Mouse (Mus musculus): Measurements from ENCODE around the gene Cntln. TPM values are rescaled to one million over a fixed set of nuclear protein-coding genes. Genes with fewer than 3 reads are reported as not detected.

The Cntln gene
- total RNA-seq, 1 experiment = 0.80 TPM

DNA sequence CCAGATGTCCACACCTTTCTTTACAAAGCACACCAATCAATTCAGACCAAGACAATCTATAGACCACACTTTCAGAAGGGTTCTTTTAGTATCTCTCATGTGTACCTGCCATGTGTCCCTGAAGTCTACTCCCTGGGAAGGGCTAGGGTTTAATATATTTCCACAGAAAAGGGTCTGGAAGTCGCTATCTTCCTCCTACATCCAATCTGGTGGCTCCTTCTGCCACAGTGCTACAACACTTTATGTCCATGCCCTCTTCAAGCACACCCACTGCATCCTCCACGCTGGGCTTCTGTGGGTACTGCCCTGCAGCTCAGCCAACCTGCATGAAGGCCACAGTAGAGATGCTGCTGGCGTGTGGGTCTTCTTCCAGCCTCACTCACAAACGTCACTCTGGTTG, 291.4 kb downstream of the Cntln start:
- no peaks in the 10 kb centered on the region; the same call in 1 of the 2 replicates for H3K36me3 ChIP-seq (ENCODE audit: control insufficient read depth, insufficient read depth, low read length, poor library complexity, severe bottlenecking)
- in situ Hi-C loops (cut with MboI; ENCODE audit: low sequenced_read_pairs in 2 of 2, unreplicated experiment in 2 of 2) = no loop called here
- no peaks in the 10 kb centered on the region for H3K9me3 ChIP-seq (ENCODE audit: control insufficient read depth, insufficient read depth, low read depth, low read length)
- TF ChIP-seq MAFK (IDR thresholded peaks at IDR 0.05; ENCODE audit: insufficient read depth, low read depth, low read length) = no peak
- no peak for TF ChIP-seq ZC3H11A (IDR thresholded peaks at IDR 0.05; ENCODE audit: borderline replicate concordance, low read depth, low read length)
- no peak for TF ChIP-seq HCFC1 (IDR thresholded peaks at IDR 0.05; ENCODE audit: borderline replicate concordance, insufficient read depth, low read length)
- no peak for TF ChIP-seq CHD2 (IDR thresholded peaks at IDR 0.05; ENCODE audit: low read depth, low read length)
- no peak for TF ChIP-seq ZNF384 (IDR thresholded peaks at IDR 0.05; ENCODE audit: low read depth, low read length)
- no peak overlapping the region for H3K27ac ChIP-seq (ENCODE audit: insufficient read depth, low read depth, low read length, poor library complexity, severe bottlenecking)
- no peak overlapping the region for H3K9ac ChIP-seq (ENCODE audit: insufficient read depth, low read depth, low read length, poor library complexity, severe bottlenecking)
- no peak for DNase-seq (ENCODE audit: low read depth, low spot score)
- no peak overlapping the region for H3K4me3 ChIP-seq (ENCODE audit: insufficient read depth in 1 of 2, low read depth in 1 of 2, low read length in 2 of 2, poor library complexity in 1 of 2, severe bottlenecking in 1 of 2)
- no peaks in the 10 kb centered on the region for H3K4me1 ChIP-seq (ENCODE audit: control insufficient read depth in 2 of 2, insufficient read depth in 2 of 2, low read length in 2 of 2, poor library complexity in 1 of 2)

DNA sequence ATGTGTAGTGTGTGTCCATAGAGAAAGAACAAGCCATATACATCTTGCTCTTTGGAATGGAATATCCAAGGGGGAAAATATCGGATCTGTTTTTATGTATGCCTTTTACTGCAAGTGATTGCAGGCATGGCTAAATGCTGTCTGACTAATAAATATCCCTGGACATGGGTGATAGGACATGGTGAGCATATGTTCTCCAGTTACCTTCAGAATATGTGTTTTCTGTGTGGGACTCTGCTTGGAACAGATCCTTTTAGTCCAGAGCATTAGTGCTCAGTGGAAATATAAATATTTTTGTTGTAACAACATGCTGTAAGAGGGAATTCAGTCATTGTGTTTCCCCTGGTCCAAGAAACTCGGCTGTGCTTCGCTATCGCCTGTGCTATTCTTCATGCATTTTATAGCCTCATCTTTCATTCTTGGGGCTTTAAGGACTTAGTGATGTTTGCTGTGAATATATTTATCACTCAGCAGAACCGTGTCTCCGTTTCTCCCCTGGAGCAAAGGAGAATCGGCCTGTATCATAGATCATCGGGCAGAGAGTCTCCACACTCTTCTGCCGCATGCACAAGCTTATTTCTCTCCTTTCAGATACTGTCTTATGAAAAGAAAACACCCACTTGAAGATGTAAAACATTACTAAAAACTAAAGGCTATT, 294.4 kb downstream of the Cntln start:
- Histone ChIP-seq H3K4me1 (ENCODE audit: control insufficient read depth in 2 of 2, insufficient read depth in 2 of 2, low read length in 2 of 2, poor library complexity in 1 of 2) (no peaks in the 10 kb centered on the region), H3K36me3 (ENCODE audit: control insufficient read depth, insufficient read depth, low read length, poor library complexity, severe bottlenecking) (no peaks in the 10 kb centered on the region; the same call in 1 of the 2 replicates), H3K27ac (ENCODE audit: insufficient read depth, low read depth, low read length, poor library complexity, severe bottlenecking) (no peak overlapping the region), H3K4me3 (ENCODE audit: insufficient read depth in 1 of 2, low read depth in 1 of 2, low read length in 2 of 2, poor library complexity in 1 of 2, severe bottlenecking in 1 of 2) (no peak overlapping the region), H3K9me3 (ENCODE audit: control insufficient read depth, insufficient read depth, low read depth, low read length) (no peaks in the 10 kb centered on the region), H3K9ac (ENCODE audit: insufficient read depth, low read depth, low read length, poor library complexity, severe bottlenecking) (no peak overlapping the region)
- in situ Hi-C loops (cut with MboI; ENCODE audit: low sequenced_read_pairs in 2 of 2, unreplicated experiment in 2 of 2) = no loop called here
- DNase-seq (ENCODE audit: low read depth, low spot score) = no peak
- TF ChIP-seq ZC3H11A (IDR thresholded peaks at IDR 0.05; ENCODE audit: borderline replicate concordance, low read depth, low read length) (no peak), CHD2 (IDR thresholded peaks at IDR 0.05; ENCODE audit: low read depth, low read length) (no peak), ZNF384 (IDR thresholded peaks at IDR 0.05; ENCODE audit: low read depth, low read length) (no peak), MAFK (IDR thresholded peaks at IDR 0.05; ENCODE audit: insufficient read depth, low read depth, low read length) (no peak), HCFC1 (IDR thresholded peaks at IDR 0.05; ENCODE audit: borderline replicate concordance, insufficient read depth, low read length) (no peak)

Other genes with a start within 250 kb of the Cntln start
- 15.1 and 25.3 TPM in 2 replicates for gene Bnc2, start 209.0 kb upstream of the Cntln start, total RNA-seq (2012; rRNA removed)